Mouse (Mus musculus) bone marrow, adult 2 months (tissue): ENCODE results near the gene Zfp277. TPM values are rescaled to one million over a fixed set of nuclear protein-coding genes. Genes with fewer than 3 reads are reported as not detected.

ENCODE experiments used
- H3K27ac ChIP-seq: fragments of 200-500 bp; 2 replicates; pipeline ENCODE4 v1.5.1; 2012; ENCODE audit warnings: low read depth, mild to moderate bottlenecking, control low read depth, inconsistent platforms, low read length; ENCODE audit not compliant: control insufficient read depth, poor library complexity, insufficient read depth
- H3K4me1 ChIP-seq: fragments of 200-500 bp; 2 replicates; pipeline ENCODE4 v1.6.1; 2011; ENCODE audit warnings: low read length; ENCODE audit not compliant: control insufficient read depth, insufficient read depth
- H3K4me3 ChIP-seq: fragments of 200-500 bp; replicated peaks from 2 replicates; pipeline ENCODE3; 2011; ENCODE audit warnings: mild to moderate bottlenecking, low read depth, low read length, control low read depth; ENCODE audit not compliant: control insufficient read depth
- CTCF ChIP-seq: fragments of 200-500 bp; IDR thresholded peaks from 2 replicates; pipeline ENCODE4 v1.5.1; 2011; ENCODE audit warnings: low read length, control low read depth; ENCODE audit not compliant: control insufficient read depth, insufficient read depth
- POLR2A ChIP-seq: fragments of 200-500 bp; IDR thresholded peaks from 2 replicates; pipeline ENCODE4 v1.6.1; 2011; ENCODE audit warnings: low read depth, mild to moderate bottlenecking, control low read depth, low read length, borderline replicate concordance; ENCODE audit not compliant: control insufficient read depth
- WGBS: fragments of 180-500 bp; shearing (Covaris S2); methylation state at CpG from one replicate; pipeline ENCODE4 v1.1.7; 2018; 5-methylcytosine and 5-hydroxymethylcytosine counted together
- polyA plus RNA-seq: library from polyadenylated mRNA; stranded (reverse); fragments of >200 nt; gene quantifications from 2 replicates; pipeline ENCODE4 v1.2.4, GENCODE M21; 2011; ENCODE audit warnings: low replicate concordance; ENCODE audit not compliant: missing spikeins, insufficient read depth, insufficient read length

Gene Zfp277
- polyA plus RNA-seq, 1 experiment: 7.8 TPM

DNA sequence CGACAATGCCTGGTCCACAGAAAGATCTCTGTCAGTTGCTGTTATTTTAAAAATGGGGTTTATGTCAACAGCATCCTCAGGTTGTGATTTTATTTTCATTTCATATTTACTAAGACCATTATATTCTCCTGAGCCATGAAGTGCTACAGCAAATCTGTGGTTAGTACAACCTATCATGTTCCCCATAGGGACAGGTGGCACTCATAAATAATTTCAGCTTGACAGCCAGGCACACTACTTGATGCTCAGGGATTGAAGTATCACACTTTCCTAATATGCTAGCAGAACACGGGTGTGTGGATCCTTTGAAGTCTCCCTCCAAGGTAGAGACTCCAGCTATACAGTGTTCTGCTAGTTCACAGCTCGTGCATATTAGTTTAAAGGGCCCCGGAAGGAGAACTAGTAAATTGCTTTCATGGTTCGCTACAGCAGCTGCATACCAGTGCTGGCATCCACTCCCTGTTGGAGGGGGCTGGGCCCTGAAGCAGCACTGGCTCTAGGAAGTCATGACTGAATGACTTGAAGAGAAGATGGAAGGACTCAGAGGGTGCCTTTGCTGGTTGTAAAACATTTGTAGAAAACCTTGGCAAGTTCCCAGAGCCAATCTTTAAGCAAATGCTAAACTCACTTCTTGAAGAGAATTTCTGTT lies 118.6 kb downstream of the Zfp277 start:
- H3K4me1 ChIP-seq: no peaks in the 10 kb centered on the region
- TF ChIP-seq CTCF (no peak), POLR2A (no peak)
- H3K27ac ChIP-seq: no peak overlapping the region
- no peak overlapping the region for H3K4me3 ChIP-seq
- WGBS: 84% methylated on average over 5 of the region's 5 CpGs

- 80% methylated on average over 5 of the region's 5 CpGs for WGBS
- Histone ChIP-seq H3K4me3 (no peak overlapping the region), H3K27ac (no peak overlapping the region), H3K4me1 (no peaks in the 10 kb centered on the region)
- TF ChIP-seq CTCF (no peak), POLR2A (no peak)
Measured at GRCm38 (mm10) chr12:40325582-40325981, 120.1 kb downstream of the Zfp277 start.

DNA sequence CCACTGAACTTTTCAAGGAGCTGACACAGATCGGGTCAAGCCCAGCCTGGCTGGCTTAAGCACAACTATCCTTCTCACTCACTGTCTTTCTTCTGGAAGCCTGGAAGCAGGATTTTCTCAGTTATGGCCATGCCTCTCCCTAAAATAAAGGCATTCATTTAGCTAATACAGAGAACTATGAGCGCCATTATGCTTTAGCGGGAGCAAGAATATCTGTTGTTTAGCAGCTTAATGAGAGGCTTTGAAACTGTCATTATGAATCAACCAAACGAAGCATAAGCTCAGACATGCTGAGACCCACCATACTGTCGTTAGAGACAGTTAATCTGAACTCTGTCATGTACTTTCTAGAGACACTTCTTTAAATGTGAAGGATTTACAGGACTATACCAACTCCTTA lies 120.9 kb downstream of the Zfp277 start:
- H3K27ac ChIP-seq: no peak overlapping the region
- WGBS: 88% methylated on average over 5 of the region's 5 CpGs

GRCm38 (mm10) chr12:40315146-40315545 lies 130.6 kb downstream of the Zfp277 start:
- WGBS: 90% methylated on average over 2 of the region's 2 CpGs
- Histone ChIP-seq H3K27ac (no peak overlapping the region), H3K4me1 (no peaks in the 10 kb centered on the region), H3K4me3 (no peak overlapping the region)
- TF ChIP-seq CTCF: no peak
- TF ChIP-seq POLR2A: no peak

More for the DNA sequence above, 120.9 kb downstream of the Zfp277 start:
- H3K4me3 ChIP-seq: no peak overlapping the region
- H3K4me1 ChIP-seq: no peaks in the 10 kb centered on the region
- TF ChIP-seq CTCF: no peak
- no peak for TF ChIP-seq POLR2A

DNA sequence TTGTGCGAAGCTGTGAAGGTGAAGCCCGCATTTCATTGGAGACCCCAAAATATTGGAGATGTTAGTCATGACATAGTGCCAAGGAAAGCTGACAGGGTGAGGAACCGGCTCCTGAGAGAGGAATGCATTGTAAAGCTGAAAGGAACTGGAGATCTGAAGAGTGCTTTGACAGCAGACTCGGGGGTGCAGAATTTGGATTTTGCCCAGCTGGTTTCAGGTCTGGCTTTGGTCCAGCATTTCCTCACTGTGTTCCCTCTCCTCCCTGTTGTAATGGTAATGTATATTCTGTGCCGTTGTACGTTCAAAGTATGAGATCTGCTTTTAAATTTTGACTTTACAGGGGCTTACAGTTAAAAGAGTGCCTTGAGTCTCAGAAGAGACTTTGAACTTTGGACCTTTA lies 141.7 kb downstream of the Zfp277 start:
- H3K4me3 ChIP-seq: no peak overlapping the region
- no peak for TF ChIP-seq CTCF
- TF ChIP-seq POLR2A: no peak
- H3K27ac ChIP-seq: no peak overlapping the region
- WGBS: 72% methylated on average over 6 of the region's 6 CpGs
- H3K4me1 ChIP-seq: no peaks in the 10 kb centered on the region

GRCm38 (mm10) chr12:40298636-40299035 lies 147.1 kb downstream of the Zfp277 start:
- TF ChIP-seq CTCF: no peak
- no peak for TF ChIP-seq POLR2A
- 79% methylated on average over 3 of the region's 3 CpGs for WGBS
- Histone ChIP-seq H3K4me3 (no peak overlapping the region), H3K4me1 (no peaks in the 10 kb centered on the region), H3K27ac (no peak overlapping the region)

DNA sequence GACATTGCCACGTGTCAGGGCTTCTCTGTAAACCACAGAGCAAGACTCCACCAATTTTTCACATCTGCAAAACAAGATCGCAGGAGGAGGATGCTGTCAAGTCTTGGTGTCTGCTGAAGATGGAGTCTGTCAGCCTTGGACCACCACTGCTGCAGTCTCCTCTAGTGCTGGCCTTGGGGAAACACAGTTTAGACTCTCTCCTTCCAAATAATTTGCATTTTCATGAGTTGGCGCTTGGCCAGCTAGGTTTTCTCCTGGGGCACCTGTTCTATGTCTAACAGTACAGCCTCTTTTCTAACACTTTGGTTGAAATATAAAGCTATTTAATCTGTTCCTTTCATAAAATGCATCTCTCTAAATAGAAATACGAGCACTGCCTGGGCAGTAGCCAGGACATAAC lies 159.2 kb downstream of the Zfp277 start:
- TF ChIP-seq POLR2A (no peak), CTCF (no peak)
- H3K27ac ChIP-seq: no peak overlapping the region
- H3K4me1 ChIP-seq: no peaks in the 10 kb centered on the region
- H3K4me3 ChIP-seq: no peak overlapping the region
- WGBS: 64% methylated on average over 4 of the region's 4 CpGs

- TF ChIP-seq POLR2A: no peak
- TF ChIP-seq CTCF: no peak
- WGBS: 74% methylated on average over 4 of the region's 4 CpGs
- Histone ChIP-seq H3K4me3 (no peak overlapping the region), H3K4me1 (no peaks in the 10 kb centered on the region), H3K27ac (no peak overlapping the region)
Measured at GRCm38 (mm10) chr12:40280596-40281325, 164.9 kb downstream of the Zfp277 start.
